Mouse (Mus musculus) splenic B cell, adult 2 months (primary cell): Measurements from ENCODE around the gene Cyp4v3.

ENCODE experiments used
- DNase-seq: peaks from one replicate; pipeline ENCODE4 v3.0.0-alpha.2; 2011; ENCODE audit warnings: low read depth, low spot score
- H3K27me3 ChIP-seq: 2 replicates; pipeline ENCODE4 v1.6.1; 2012; ENCODE audit warnings: mild to moderate bottlenecking, low read length, moderate library complexity, mixed read lengths; ENCODE audit not compliant: control insufficient read depth, poor library complexity, insufficient read depth, severe bottlenecking
- H3K36me3 ChIP-seq: 2 replicates; pipeline ENCODE4 v1.6.1; 2012; ENCODE audit warnings: mild to moderate bottlenecking, low read length, moderate library complexity, mixed read lengths; ENCODE audit not compliant: control insufficient read depth, poor library complexity, insufficient read depth, severe bottlenecking

The Cyp4v3 gene

DNA sequence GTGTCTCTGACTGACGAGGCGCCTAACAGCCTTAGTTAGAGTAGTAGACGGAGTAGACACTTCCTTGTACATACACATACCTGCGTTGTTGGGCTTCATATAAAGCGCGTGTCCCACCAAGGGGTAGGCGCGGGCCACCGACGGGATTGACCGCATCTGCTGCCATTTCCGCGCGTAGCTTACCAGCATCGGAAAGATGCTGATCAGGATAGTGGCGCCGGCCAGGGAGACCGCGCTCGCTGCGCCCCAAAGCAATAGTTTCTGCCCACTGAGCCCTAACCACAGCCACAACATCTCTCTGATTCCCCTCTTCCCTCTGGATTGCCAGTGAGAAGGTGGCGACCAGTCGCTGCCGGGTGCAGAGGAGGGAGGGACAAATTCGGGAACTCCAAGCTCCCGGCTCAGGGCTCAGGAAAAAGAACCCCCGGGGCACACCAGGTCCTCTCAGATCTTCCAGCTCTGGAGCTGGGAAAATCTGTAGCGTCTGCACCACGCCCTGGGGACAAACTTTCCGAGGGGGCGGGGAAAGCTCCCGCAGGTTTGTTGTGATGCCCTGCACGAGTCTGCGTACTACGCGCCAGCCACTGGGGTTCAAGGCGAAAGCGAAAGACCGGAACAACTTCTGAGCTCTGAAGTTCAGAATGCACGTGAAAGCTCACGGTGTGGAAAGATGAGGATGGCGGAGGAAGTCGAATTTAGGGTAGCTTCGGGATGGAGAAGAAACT is at the start of gene Cyp4v3:
Gene Cyp4v3, minus strand, starts transcription at position 532 of the 725 bp plus-strand sequence.
- peak; percentile 82 for DNase-seq

DNA sequence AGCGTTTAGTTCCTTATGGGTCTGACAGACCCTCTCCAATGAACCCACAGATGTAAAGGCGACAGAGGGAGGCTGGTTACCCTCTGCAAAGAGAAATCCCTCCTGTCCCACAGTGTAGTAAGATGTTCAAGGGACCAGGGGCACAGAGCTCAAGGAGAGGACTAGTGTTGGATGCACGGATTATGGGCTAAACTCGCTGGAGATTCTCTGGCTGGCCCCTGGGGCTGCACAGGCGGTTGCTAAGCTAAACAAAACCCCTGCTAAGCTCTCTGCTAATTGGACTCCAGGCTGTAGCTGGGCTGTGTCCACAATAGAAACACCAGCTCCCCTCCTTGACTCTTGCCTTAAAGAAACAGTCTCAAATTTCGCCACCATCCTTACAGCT is 48.9 kb upstream of the Cyp4v3 start, which contains the start of gene Fam149a:
Gene Fam149a, minus strand, starts transcription at position 329 of the 385 bp plus-strand sequence.
- DNase-seq = no peak
- Histone ChIP-seq H3K27me3 (no peaks in the 10 kb centered on the region; the same call in 1 of the 2 replicates), H3K36me3 (no peaks in the 10 kb centered on the region)

More for the DNA sequence above, at the start of gene Cyp4v3:
- Histone ChIP-seq H3K36me3 (no peaks in the 10 kb centered on the region), H3K27me3 (no peaks in the 10 kb centered on the region; the same call in 1 of the 2 replicates)

DNA sequence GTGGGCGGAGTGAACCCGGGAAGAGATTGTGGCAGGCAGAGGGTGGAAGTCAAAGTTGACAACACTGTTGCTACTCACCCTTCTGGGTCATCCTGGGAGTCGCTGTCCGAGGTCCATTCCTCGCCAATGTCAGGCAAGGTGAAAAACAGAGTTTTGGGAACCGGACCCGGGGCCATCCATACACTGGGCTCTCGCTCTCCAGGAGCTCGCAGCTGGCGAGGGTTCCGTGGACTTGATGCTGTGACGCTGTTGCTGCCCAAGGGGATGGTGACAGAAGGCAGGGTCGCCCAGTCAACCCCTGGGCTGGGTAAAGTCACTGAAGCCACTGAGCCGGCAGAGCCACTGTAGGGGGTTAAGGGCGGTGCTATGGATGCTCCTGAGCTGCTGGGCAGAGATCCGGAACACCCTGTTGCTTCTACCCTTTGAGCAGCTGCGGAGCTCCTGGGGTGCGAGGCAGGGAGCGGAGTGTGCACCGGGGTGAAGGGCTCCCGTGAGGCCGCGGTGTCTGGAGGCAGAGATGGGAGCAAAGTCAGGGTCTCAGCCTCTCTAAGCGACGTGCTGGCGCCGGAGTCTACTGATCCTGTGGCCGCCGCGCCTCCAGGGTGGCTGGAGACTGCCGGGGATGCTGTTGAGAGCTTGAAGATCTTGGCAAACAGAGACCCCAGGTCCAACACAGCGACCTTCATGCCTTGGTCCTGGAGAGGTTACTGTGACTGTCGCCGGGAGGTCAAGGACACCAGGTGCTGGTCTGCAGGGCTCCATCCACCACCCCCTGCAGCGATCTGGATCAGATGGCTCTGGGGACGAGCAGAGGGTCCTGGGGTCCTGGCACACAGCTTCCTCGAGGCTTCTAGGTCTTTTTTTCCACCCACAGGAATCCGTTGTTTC is 48.3 kb upstream of the Cyp4v3 start:
- Histone ChIP-seq H3K27me3 (no peaks in the 10 kb centered on the region; the same call in 1 of the 2 replicates), H3K36me3 (no peaks in the 10 kb centered on the region)
- no peak for DNase-seq

DNA sequence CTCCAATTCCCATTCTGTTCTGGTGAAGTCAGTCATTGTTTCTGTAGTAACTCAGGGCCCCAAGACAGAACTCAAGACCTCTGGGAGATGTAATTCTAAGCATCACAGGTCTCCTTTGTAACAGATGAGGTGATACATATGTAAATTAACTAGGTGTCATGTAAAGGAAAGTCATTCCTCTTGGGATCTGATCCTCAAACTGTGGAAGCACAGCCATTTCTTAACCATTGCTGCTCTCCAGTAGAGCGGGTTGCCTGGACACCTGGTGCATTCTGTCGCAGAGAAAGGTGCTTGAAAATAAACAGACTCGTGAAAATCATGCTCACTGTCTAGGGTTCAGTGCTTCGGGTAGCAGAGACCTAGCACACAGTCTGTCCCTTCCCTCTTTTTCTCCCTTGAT is 47.6 kb upstream of the Cyp4v3 start:
- no peaks in the 10 kb centered on the region; the same call in 1 of the 2 replicates for H3K27me3 ChIP-seq
- no peaks in the 10 kb centered on the region for H3K36me3 ChIP-seq
- no peak for DNase-seq

DNA sequence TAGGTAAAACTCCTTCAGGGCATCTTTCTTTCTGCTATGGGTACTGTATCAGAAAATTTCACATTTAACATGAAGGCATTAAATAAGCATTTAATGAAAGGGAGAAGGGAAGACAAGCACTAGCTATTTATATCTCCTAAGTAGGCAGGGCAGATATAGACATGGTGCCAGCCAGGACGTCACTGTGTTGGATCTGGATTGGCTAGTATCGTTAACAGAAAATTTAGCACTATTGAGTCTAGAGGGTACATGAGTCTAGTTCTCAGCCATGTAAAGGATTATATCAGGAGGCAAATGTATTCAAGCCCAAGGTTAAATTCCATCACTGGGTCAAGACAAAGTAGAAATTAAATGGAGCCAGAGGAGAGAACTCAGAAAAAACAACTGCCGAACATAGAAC is 41.1 kb upstream of the Cyp4v3 start:
- no peaks in the 10 kb centered on the region for H3K36me3 ChIP-seq
- no peak for DNase-seq
- H3K27me3 ChIP-seq = no peaks in the 10 kb centered on the region

DNA sequence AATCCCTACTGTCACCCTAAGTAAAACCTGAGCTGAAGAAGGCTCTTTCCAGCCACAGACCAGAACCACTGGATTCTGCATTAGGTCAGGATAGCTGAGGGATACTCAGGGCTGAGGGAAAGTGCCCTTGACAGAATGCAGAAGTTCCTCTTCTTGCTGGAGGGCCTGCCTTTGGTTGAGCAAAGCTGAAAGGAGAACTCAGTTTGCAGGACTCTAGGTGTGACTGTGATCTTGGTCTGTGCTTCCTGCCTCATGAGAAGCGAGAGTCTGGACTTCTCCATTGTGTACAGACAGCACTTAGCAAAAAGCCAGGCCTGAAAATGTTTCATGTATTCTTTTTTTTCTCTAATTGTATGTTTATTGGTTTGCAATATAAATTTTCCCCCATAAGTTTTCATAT is 34.1 kb upstream of the Cyp4v3 start:
- DNase-seq = peak; percentile 37
- H3K27me3 ChIP-seq = no peaks in the 10 kb centered on the region
- H3K36me3 ChIP-seq = no peaks in the 10 kb centered on the region

DNA sequence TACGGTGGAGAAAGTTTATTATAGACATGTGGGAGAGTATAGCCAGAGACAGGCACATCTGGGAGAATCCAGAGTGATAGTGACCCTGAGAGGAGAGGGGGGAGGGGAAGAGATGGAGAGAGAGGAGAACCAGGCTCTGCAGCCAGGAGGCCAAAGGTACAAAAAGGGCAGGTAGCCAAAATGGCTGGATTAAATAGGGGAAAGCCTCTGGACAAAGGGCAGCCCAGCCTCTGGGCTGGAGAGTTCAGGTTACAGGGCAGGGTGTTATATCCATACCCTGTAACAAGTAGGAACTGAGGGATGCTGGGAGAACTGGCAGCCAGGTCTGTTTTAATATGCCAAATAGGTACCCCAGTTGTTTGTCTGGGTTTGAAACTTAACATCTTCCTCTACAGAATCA is 30.2 kb upstream of the Cyp4v3 start:
- no peak for DNase-seq
- Histone ChIP-seq H3K27me3 (no peaks in the 10 kb centered on the region), H3K36me3 (no peaks in the 10 kb centered on the region)

DNA sequence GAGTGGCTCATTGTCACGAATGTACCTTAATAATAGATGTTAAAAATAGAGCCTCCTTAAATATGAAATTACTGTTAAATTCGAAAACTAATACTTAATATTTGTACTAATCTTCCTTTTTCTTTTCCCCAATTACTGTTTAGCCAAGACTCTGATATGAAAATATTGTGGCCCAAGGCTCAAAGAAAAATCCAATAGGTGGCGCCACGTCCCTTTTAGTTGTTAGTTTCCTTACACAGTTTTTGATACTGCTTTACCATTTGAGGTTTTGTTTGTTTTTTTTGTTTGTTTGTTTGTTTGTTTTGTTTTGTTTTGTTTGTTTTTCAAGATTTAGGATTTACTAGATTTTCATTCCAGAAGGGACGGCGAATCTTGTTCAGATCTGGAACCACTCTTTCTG is 29.3 kb upstream of the Cyp4v3 start:
- H3K27me3 ChIP-seq = no peaks in the 10 kb centered on the region
- DNase-seq = peak; percentile 47
- H3K36me3 ChIP-seq = no peaks in the 10 kb centered on the region

DNA sequence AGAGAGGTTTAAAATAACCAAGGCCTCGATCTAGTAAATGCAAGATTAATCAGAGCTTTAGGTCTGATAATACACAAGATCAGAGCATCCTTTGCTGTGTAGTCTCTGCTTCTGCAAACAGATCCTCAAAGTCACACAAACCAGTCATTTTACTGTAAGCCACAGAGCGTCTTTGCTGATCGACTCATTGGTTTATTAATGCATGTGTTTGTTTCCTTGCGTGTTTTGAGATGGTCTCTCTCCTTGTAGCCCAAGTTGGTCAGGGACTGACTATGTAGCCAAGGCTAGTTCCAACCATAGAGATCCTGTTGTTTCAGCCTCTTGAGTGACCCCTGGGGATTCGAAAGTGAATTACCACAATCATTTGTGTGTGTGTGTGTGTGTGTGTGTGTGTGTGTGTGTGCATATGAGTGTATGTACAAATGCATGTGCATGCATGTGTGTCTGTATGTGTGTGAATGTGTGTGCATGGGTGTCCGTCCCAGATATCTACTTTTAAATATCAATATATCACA is 26.1 kb upstream of the Cyp4v3 start:
- Histone ChIP-seq H3K36me3 (no peaks in the 10 kb centered on the region), H3K27me3 (no peaks in the 10 kb centered on the region)
- DNase-seq = no peak

DNA sequence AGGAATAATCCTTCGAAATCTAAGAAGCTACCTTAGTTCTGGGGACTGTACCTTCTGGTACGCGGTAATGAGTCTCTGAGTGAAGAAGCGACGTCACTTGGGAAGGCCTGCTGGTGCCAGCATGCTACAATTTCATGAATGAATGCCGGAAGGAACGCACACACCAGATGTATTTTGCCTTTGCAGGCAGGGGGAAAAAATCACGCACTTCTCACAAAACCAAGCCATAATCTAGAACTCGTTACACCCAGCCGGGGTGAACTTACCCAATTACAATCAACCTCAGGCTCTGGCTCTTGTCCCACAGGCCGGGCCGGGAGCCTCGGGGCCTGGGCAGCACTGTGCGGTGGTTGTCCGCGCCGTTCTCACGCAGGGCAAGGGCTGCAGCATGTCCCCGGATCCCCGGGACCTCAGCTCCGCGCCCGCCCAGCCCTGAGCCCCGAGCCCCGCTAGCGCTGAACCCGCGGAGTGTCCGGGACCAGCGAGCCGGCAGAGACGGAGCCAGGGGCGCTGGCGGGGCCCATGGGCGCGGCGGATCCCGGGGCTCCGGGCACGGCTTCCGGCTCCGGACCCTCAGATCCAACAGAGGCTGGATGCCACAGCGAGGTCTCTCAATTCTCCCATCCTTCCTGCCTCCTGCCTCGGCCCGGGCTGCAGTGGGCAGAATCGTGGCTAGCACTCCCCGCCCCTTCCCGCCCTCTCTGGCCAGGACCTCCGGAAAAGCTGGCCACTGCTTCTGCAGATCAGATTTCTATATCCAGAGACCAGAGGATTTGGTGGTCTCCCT is 25.3 kb upstream of the Cyp4v3 start:
- DNase-seq = no peak
- Histone ChIP-seq H3K36me3 (no peaks in the 10 kb centered on the region), H3K27me3 (no peaks in the 10 kb centered on the region)

DNA sequence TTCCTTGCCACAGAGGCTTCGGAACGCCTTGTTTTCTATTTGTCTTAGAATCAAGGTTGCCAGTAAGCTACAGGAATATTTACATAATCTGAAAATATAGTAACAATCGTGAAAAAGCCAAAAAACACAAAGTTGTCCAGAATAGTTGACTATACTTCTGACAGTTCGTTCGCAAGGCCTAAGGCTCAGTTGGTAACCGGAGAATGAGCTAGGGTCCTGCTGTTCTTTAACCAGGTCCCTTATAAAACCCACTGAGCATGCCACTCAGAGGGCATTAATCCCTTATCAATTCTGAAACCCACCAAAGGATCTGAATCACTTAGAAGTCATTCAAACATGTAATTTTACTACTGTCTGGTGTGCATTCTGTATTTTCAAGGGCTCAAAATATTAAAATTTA is 22.8 kb upstream of the Cyp4v3 start:
- Histone ChIP-seq H3K36me3 (no peaks in the 10 kb centered on the region), H3K27me3 (no peaks in the 10 kb centered on the region)
- no peak for DNase-seq

DNA sequence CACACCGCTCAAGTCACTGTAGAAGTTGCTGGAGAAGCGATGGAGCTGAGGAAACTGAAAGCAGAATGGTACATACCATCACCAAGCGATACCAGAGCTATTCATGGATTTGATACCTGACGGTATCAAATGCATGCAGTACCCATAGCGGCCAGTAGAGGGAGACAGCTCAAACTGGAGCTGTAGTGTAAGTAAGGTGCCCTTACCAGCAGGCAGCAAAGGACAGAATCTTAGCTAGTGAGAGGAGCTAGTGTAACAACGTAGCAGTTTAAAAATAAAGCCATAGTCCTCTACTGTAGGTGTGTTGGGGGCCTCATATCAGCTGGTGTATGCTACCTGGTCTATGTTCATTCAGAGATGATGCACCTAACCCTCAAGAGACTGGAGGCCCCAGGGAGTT is 12.0 kb upstream of the Cyp4v3 start:
- DNase-seq = peak; percentile 87
- 0 out of 2 replicates have a peak, but pooled peaks cover 1% of the 10 kb centered on the region for H3K27me3 ChIP-seq
- H3K36me3 ChIP-seq = no peaks in the 10 kb centered on the region

DNA sequence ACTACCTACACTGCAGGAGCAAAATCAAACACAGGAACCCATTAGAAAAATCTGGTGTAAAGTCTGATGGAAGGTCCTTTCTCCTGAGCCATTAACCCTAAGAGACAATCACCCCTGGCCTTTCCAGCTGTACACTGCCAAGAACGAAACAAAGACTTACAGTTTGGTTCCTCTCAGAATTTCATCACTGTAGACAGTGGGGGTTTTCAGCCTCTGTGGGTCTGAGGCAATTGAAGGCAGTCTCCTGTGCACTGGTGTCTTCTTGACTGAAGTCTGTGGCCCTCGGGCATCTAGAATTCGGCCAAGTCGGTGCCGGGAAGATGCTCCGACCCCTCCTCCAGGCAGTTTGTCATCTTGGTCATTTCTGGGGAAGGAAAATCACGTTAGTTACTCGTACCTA is 11.3 kb upstream of the Cyp4v3 start:
- no peaks in the 10 kb centered on the region for H3K36me3 ChIP-seq
- no peak for DNase-seq

More for the DNA sequence above, 11.3 kb upstream of the Cyp4v3 start:
- H3K27me3 ChIP-seq = 0 out of 2 replicates have a peak, but pooled peaks cover 1% of the 10 kb centered on the region
